Mouse (Mus musculus) spleen, postnatal 36 days (tissue): Measurements from ENCODE around the gene Astn2.

Experiments
- DNase-seq, 2 experiments: peaks; one replicate each; pipeline ENCODE4 v3.0.0; 2022; ENCODE audit warnings: low spot score in 2 of 2, mixed read lengths in 1 of 2

Astn2 gene

DNA sequence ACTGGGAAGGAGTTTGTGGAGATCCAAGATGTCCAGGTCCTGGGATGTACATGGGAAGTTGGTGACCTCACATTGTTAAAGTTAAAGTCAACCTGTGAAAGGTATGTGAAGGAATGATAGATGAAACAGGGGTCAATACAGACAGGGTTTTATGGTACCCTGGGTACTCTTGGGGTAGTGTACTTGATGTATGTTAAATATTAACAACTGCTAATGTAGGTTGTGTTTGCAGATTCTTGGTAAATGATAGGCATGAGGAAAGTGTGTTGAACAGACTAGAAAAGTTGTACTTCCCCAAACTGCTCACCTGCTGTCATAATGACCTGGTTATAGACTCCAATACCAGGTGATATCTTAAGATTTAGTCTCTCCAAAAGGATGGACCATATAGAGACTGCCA, 539.9 kb downstream of the Astn2 start:
- DNase-seq, result no peak

DNA sequence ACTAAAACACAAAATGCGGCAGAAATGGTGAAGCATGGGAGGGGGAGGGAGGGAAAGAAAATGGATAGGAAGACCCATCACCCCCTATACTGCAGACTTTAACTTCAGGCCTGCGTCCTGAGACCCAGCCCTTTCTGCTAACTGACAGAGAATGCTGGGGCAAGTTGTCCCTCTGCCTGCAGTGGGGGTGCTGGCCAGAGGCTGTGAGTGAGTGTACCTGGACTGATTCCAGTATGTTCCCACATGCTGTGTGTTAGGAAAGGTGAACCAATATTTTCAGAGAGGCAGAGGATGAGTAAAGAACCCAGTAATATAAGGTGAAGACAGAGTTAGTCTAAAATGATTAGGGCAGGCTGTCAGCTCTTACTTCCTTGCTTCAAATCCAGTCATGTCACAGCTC, 561.2 kb downstream of the Astn2 start:
- DNase-seq, result no peak

- no peak for DNase-seq
Observed at GRCm38 (mm10) chr4:65839550-65840000, 564.8 kb downstream of the Astn2 start.

DNA sequence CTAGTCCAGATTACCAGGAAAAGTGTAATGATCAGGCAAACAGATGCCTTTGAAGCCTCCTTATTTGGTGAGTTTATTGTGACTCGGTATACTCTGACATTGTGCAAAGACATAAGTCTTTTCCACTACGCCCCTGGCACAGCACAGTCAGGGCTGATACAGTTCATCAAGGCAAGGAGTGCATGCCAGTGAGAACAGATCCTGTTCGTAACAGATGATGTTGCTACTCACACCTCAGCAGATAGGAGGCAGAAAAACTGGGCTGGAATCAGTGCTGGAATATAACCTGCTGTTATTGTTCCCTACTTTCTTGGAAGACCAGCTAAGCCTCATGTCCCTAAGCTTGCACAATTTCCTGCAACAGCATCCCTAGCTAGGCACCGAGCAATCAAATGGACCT, 565.6 kb downstream of the Astn2 start:
- no peak for DNase-seq

DNA sequence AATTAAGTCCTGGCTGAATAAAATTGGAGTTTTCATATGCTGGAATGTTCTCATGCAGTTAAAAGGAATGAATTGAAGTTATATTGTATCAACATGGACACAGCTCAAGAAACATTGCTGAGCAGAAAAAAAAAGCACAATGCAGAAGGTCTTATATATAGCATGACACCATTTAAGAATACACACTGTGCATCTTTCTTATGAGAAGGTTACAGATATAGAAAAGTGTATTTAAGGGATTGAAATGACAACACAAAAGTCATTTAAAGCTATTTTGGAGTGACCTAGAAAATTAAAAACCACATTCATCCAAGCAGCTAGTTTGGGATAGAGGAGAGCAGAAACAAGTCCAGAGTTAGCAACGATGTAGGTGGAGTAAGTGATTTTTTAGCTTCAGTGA, 571.4 kb downstream of the Astn2 start:
- no peak for DNase-seq

GRCm38 (mm10) chr4:65831872-65832271, 572.5 kb downstream of the Astn2 start:
- no peak for DNase-seq

DNA sequence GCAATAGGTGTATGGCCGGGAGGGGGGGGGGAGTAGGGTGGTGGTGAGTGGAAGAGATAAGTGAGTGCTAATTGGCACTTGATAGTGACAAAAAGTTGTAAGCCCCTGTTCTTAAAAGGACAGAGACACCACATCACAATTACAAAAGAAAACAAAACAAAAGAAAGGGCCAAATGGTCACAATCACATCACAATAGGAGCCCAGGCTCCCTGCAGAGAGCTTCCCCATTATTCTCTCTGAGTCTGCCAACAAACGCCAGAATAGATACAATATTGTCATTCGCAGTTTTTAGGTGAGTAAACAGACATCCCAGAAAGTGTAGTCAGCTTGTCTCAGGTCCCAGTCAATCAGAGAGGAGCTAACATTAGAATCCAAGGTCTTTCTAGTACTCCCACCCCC, 573.9 kb downstream of the Astn2 start:
- DNase-seq, result no peak

- DNase-seq, result no peak
Observed at GRCm38 (mm10) chr4:65821070-65821469, 583.3 kb downstream of the Astn2 start.

DNA sequence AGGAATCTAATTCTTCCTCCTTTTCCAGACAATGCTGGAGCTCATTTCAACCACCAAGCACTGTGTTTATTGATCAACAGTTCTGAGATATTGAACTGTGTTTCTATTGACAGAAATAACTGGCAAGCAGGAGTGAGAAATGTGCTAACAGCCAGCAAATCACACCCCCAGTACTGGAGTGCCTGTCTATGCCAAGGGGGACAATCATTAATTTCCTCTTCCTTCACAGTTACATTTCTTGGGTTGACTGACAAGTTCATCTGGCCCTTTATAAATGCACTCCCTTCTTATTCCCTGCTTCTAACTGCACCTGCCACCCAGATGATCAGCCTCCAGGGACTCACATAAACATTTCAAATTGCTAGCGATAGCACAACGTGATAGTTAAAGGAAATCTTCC, 584.2 kb downstream of the Astn2 start:
- no peak for DNase-seq

DNA sequence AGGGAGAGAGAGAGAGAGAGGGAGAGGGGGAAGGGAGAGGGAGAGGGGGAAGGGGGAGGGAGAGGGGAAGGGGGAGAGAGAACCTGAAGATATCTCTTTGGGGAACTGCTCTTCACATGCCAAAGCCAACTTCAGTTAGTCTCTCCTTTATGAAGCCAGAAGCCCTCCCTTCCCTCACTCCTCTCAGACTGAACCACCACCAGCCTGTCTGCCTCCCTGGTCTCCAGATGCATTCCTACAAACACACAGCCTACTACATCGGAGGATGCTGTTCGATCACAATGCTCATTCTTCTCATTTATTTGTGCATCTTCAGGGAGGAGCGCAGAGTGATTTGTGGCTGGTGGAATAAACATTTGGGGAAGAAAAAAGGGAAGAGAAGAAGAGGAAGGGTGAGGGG, 584.6 kb downstream of the Astn2 start:
- no peak for DNase-seq

DNA sequence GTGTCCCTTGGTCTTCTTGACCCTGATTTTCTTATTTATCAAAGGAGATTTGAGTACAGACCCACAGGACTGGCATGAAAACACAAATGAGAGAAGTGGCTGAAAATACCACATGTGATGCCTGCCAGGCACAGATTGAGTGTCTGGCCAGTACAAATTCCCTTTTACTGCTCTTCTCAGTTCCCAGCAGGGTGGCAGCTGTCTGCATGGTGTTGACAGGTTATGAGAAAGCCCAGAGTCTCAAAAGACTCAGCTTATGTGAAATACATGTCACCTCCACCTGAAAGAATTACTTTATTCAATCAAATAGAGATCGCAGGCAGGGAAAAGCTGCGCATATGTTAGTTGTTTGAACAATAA, 590.3 kb downstream of the Astn2 start:
- DNase-seq, result no peak

GRCm38 (mm10) chr4:65813500-65814175, 590.8 kb downstream of the Astn2 start:
- DNase-seq, result no peak

DNA sequence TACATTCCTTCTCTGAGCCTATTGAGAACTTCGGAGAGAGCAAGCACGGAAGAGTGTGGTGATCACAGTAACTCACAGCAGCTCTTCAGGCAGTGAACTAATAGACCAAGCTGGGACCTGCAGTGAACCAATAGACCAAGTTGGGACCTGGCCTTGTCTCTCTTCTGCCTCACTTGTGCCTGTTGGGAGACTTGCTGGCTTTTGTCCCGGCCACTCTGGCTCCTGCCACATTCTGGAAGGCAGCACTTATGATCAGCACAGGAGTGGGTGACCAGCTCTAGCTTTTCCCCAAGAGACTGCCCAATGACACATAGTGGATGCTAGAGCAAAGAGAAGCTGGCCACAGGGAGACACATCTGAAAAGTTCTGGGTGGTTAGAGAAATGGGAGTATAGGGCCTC, 597.1 kb downstream of the Astn2 start:
- DNase-seq, result no peak

GRCm38 (mm10) chr4:65801204-65801603, 603.2 kb downstream of the Astn2 start:
- DNase-seq, result no peak

GRCm38 (mm10) chr4:65791051-65791450, 613.4 kb downstream of the Astn2 start:
- DNase-seq, result no peak

DNA sequence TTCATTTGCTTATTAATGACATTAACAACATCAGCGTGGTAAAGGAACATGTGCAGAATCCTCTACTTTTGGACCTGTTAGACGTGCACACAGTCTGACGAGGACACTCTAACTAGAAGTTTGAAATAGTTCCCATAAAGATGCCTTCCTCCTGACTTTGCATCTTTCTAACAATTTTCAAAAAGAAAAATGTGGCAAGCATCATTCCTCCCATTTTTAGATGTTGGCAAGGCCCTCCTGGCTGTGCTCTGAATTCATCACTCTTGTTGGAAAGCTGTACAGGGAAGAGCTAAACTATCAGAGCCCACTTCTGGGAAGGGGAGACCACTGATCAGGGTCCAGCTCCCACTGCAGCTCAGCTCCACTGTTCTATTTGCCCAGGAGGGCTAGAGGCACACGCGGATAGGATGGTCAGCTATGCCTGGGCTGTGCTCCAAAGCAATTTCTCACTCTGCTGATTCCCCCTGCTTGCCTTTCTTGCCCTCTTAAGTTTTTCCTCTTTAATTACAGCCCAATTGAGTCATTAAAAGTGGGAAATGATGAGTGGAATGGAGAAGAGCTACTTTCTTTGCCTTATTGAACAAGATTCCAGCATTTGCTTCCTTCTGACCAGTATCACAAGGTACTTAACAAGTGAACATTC, 630.9 kb downstream of the Astn2 start:
- DNase-seq, result no peak

GRCm38 (mm10) chr4:65770952-65771351, 633.5 kb downstream of the Astn2 start:
- no peak for DNase-seq

GRCm38 (mm10) chr4:65767919-65768318, 636.5 kb downstream of the Astn2 start:
- no peak for DNase-seq

- DNase-seq, result no peak
Observed at GRCm38 (mm10) chr4:65767431-65767830, 637.0 kb downstream of the Astn2 start.

GRCm38 (mm10) chr4:65765312-65765711, 639.1 kb downstream of the Astn2 start:
- no peak for DNase-seq

GRCm38 (mm10) chr4:65764275-65764674, 640.1 kb downstream of the Astn2 start:
- DNase-seq, result no peak

- DNase-seq, result no peak
Observed at GRCm38 (mm10) chr4:65763823-65764222, 640.6 kb downstream of the Astn2 start.

GRCm38 (mm10) chr4:65762116-65762515, 642.3 kb downstream of the Astn2 start:
- DNase-seq, result no peak

GRCm38 (mm10) chr4:65761658-65762057, 642.8 kb downstream of the Astn2 start:
- DNase-seq, result no peak
